Mouse (Mus musculus) G1E (cell line): ENCODE measurements at regions not wholly inside any gene's neighbourhood (a gene's known extent, or its start where the extent isn't known, plus 50 kb on each side); places are given as distances from the start of the nearest gene placed in this dataset.

Experiments
- ATAC-seq: 2 replicates; pipeline ENCODE4 v1.8.0; 2016; ENCODE audit warnings: mild to moderate bottlenecking; ENCODE audit not compliant: insufficient number of reproducible peaks, poor library complexity, low FRiP score, severe bottlenecking; ENCODE audit errors: extremely low read depth
- DNase-seq: peaks from one replicate; pipeline ENCODE4 v3.0.0; 2012; ENCODE audit warnings: low spot score
- H3K27me3 ChIP-seq: 2 replicates; pipeline ENCODE4 v1.6.1; 2012; ENCODE audit warnings: mild to moderate bottlenecking, low read length, inconsistent platforms; ENCODE audit not compliant: insufficient read depth
- H3K36me3 ChIP-seq: replicated peaks from 2 replicates; pipeline ENCODE3; 2012; ENCODE audit warnings: mild to moderate bottlenecking, inconsistent platforms
- H3K4me1 ChIP-seq: 2 replicates; pipeline ENCODE4 v1.6.1; 2012; ENCODE audit warnings: low read depth, low read length, inconsistent platforms, mixed read lengths; ENCODE audit not compliant: insufficient read depth
- H3K4me3 ChIP-seq: 2 replicates; pipeline ENCODE4 v1.5.1; 2012; ENCODE audit warnings: low read depth, mild to moderate bottlenecking, inconsistent platforms, low read length, moderate library complexity, mixed read lengths
- H3K9me3 ChIP-seq: replicated peaks from 2 replicates; pipeline ENCODE4 v1.6.1; 2012; ENCODE audit warnings: inconsistent platforms
- CTCF ChIP-seq: IDR thresholded peaks from 2 replicates; pipeline ENCODE4 v1.5.1; 2012; ENCODE audit warnings: low read depth, low read length, inconsistent platforms, mixed read lengths
- GATA1 ChIP-seq: IDR thresholded peaks from 2 replicates; pipeline ENCODE4 v1.6.1; 2012; ENCODE audit warnings: borderline replicate concordance, low read length, inconsistent platforms, mixed read lengths
- GATA2 ChIP-seq: IDR thresholded peaks from 2 replicates; pipeline ENCODE4 v1.6.1; 2012; ENCODE audit warnings: low read depth, low read length, inconsistent platforms, borderline replicate concordance
- POLR2AphosphoS5 ChIP-seq: IDR thresholded peaks from 2 replicates; pipeline ENCODE4 v1.6.1; 2012; ENCODE audit warnings: low read depth, low read length, inconsistent platforms; ENCODE audit not compliant: insufficient replicate concordance
- TAL1 ChIP-seq: conservative IDR thresholded peaks from 2 replicates; pipeline ENCODE4 v1.6.1; 2012; ENCODE audit warnings: low read depth, low read length, inconsistent platforms, mixed read lengths

GRCm38 (mm10) chr9:100359934-100360716 is 126.5 kb downstream of the Il20rb start:
- no peak for ATAC-seq
- H3K27me3 ChIP-seq, result no peaks in the 10 kb centered on the region
- peaks cover 5% of the 10 kb centered on the region for H3K9me3 ChIP-seq
- no peak for TF ChIP-seq GATA1
- TF ChIP-seq CTCF, result no peak
- TF ChIP-seq TAL1, result no peak
- no peak for TF ChIP-seq POLR2AphosphoS5
- TF ChIP-seq GATA2, result no peak
- H3K36me3 ChIP-seq, result no peaks in the 10 kb centered on the region
- H3K4me3 ChIP-seq, result no peak overlapping the region
- DNase-seq, result no peak
- H3K4me1 ChIP-seq, result no peaks in the 10 kb centered on the region

GRCm38 (mm10) chr9:100357553-100357952 is 129.0 kb downstream of the Il20rb start:
- peaks cover 5% of the 10 kb centered on the region for H3K9me3 ChIP-seq
- no peaks in the 10 kb centered on the region for H3K36me3 ChIP-seq
- no peaks in the 10 kb centered on the region for H3K27me3 ChIP-seq
- H3K4me1 ChIP-seq, result no peaks in the 10 kb centered on the region
- no peak for TF ChIP-seq GATA2
- no peak for TF ChIP-seq CTCF
- TF ChIP-seq GATA1, result no peak
- TF ChIP-seq TAL1, result no peak
- TF ChIP-seq POLR2AphosphoS5, result no peak
- no peak overlapping the region for H3K4me3 ChIP-seq
- ATAC-seq (no peak), DNase-seq (no peak)

- peaks cover 29% of the 10 kb centered on the region for H3K9me3 ChIP-seq
- no peaks in the 10 kb centered on the region for H3K36me3 ChIP-seq
- ATAC-seq, result no peak
- H3K4me1 ChIP-seq, result no peaks in the 10 kb centered on the region
- no peak for DNase-seq
- H3K27me3 ChIP-seq, result no peaks in the 10 kb centered on the region
- no peak overlapping the region for H3K4me3 ChIP-seq
- TF ChIP-seq CTCF (no peak), TAL1 (no peak), POLR2AphosphoS5 (no peak), GATA2 (no peak)
Measured at GRCm38 (mm10) chr9:100340796-100341195, 145.8 kb downstream of the Il20rb start.

DNA sequence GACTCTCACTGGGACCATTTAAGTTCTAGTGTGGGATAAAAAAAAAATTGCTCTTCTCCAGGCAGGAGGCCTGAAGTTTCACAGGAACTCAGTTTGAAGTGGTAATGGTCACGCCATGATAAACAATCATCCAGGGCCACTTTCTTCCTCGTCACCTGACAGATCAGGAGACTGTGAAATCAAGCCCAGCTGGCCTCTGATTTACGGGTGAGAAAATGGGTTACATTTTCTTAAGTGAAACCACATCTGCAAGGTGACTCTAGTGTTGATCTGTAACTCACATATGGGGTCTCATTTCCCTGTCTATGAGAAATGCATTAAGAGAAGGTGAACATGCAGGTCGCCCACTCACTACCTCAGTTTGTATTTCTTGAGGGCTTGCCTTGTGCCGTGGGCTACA is 178.8 kb downstream of the Il20rb start:
- no peaks in the 10 kb centered on the region for H3K36me3 ChIP-seq
- H3K9me3 ChIP-seq, result peaks cover 15% of the 10 kb centered on the region
- ATAC-seq, result no peak
- H3K27me3 ChIP-seq, result no peaks in the 10 kb centered on the region
- no peak for DNase-seq
- TF ChIP-seq GATA1 (no peak), POLR2AphosphoS5 (no peak), CTCF (no peak), TAL1 (no peak), GATA2 (no peak)
- H3K4me3 ChIP-seq, result no peak overlapping the region
- H3K4me1 ChIP-seq, result no peaks in the 10 kb centered on the region

- Histone ChIP-seq H3K4me1 (no peaks in the 10 kb centered on the region), H3K27me3 (no peaks in the 10 kb centered on the region), H3K9me3 (peaks cover 11% of the 10 kb centered on the region), H3K4me3 (no peak overlapping the region), H3K36me3 (no peaks in the 10 kb centered on the region)
- ATAC-seq (no peak), DNase-seq (no peak)
- no peak for TF ChIP-seq TAL1
- TF ChIP-seq CTCF, result no peak
- no peak for TF ChIP-seq GATA2
- TF ChIP-seq GATA1, result no peak
- TF ChIP-seq POLR2AphosphoS5, result no peak
Measured at GRCm38 (mm10) chr9:100307364-100307763, 179.2 kb downstream of the Il20rb start.

GRCm38 (mm10) chr9:100303762-100304161 is 182.8 kb downstream of the Il20rb start:
- ATAC-seq (no peak), DNase-seq (no peak)
- no peaks in the 10 kb centered on the region for H3K27me3 ChIP-seq
- no peak for TF ChIP-seq TAL1
- TF ChIP-seq GATA2, result no peak
- TF ChIP-seq GATA1, result no peak
- no peak for TF ChIP-seq CTCF
- no peak overlapping the region for H3K4me3 ChIP-seq
- H3K9me3 ChIP-seq, result peaks cover 15% of the 10 kb centered on the region
- no peaks in the 10 kb centered on the region for H3K36me3 ChIP-seq
- H3K4me1 ChIP-seq, result no peaks in the 10 kb centered on the region
